Mouse (Mus musculus): ENCODE results near the gene Retn.

GRCm38 (mm10) chr8:3685422-3685821 is 29.9 kb downstream of the Retn start:
- TF ChIP-seq CTCF (IDR thresholded peaks at IDR 0.05; ENCODE audit: low read depth) (no peak), EP300 (IDR thresholded peaks at IDR 0.05; ENCODE audit: low read depth) (no peak)
